Mouse (Mus musculus) gastrocnemius, postnatal 10 days (tissue): ENCODE data around the gene Gm45902. TPM values are rescaled to one million over a fixed set of nuclear protein-coding genes. Genes with fewer than 3 reads are reported as not detected.

Experiments
- DNase-seq: peaks from one replicate; pipeline ENCODE4 v3.0.0; 2021; ENCODE audit warnings: mixed read lengths
- long read RNA-seq, 2 experiments: library from polyadenylated mRNA; stranded (forward); transcript quantifications; one replicate each; pipeline ENCODE4 v2.0.0; 2021
- total RNA-seq, 2 experiments: library from RNA; stranded (reverse); gene quantifications; 2 replicates each; pipeline ENCODE4 v1.2.3; 2021

Gene Gm45902
- 1 to 10 TPM; 1.2 to 1.9 TPM for total RNA-seq
- long read RNA-seq, experiment 1, partial matches to known transcripts = 0 of 3 reads
- long read RNA-seq, experiment 1, other reads (novel, unspliced or antisense) = 1 of 3 reads
- long read RNA-seq, experiment 2, full-length matches to known transcripts = 2 of 2 reads
- long read RNA-seq, experiment 2, partial matches to known transcripts = 0 of 2 reads
- long read RNA-seq, experiment 2, other reads (novel, unspliced or antisense) = 0 of 2 reads

GRCm38 (mm10) chr2:3512552-3513454 is at the start of gene Gm45902, which contains the start of the genes Hspa14 and Cdnf:
TSS of gene Gm45902 (minus strand) at chr2:3512790.
TSS of gene Hspa14 (minus strand) at chr2:3512814.
TSS of gene Cdnf (plus strand) at chr2:3513030.
- peak; percentile 85 for DNase-seq

GRCm38 (mm10) chr2:3546588-3546987 is 34.0 kb upstream of the Gm45902 start:
- DNase-seq = peak; percentile 43

- no peak for DNase-seq
Observed at GRCm38 (mm10) chr2:3546055-3546454, 33.5 kb upstream of the Gm45902 start.

- DNase-seq = no peak
Observed at GRCm38 (mm10) chr2:3541307-3542079, 28.9 kb upstream of the Gm45902 start.

GRCm38 (mm10) chr2:3526288-3526687 is 13.7 kb upstream of the Gm45902 start:
- DNase-seq = no peak

DNA sequence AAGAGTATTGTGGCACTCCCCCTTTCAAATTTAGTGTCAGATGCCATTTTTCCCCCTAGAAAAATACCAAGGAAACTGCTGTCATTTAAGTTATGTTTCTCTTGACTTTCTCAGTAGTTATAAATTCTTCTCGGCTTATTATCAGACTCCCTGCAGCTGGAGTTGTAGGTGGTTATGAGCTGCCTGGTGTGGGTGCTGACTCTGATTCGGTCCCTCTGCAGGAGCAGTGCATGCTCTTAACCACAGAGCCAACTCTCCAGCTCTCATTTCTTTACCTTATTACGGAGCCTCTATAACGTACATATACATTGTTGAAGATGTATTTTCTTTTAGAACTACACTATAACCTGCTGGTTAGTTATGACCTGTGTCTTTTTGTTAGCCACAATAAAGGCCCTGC is 10.0 kb upstream of the Gm45902 start:
- DNase-seq = no peak

DNA sequence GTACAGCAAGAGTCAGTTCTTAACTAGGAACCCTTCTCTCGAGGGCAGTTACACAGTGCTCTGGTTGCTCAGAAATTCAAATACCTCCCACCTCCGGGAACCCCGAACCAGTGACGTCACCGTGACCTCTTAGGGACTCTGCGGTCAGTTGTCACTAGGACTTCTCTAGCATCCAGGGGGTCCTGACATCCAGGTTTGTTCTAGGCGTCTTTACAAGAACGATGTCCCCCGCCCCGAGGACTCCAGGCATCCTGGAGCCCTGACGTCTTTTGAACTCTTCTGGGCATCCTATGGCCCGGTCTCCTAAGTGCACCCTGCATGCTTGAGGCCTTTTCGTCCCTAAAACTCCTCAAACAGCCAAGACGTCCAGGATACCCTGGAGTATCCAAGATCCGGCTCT is 514 bp downstream of the Gm45902 start:
- DNase-seq = no peak

DNA sequence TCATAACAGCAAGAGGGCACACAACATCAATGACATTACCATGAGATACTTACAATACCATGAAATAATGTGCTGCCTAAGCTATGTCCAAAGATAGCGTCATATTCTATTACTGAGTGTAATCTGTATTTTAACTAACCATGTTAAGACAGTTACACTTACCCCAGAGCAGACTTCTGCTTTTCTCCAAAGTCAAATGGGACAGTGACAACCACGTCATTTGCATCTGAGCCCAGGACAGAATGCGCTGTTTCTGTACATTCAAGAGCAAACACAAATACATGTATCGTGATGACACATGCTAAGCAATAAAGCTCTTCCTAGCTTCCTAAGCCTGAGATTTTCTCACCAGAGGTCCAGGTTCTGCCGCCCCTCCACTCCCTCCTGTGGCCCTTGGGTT is 11.7 kb downstream of the Gm45902 start:
- DNase-seq = no peak

DNA sequence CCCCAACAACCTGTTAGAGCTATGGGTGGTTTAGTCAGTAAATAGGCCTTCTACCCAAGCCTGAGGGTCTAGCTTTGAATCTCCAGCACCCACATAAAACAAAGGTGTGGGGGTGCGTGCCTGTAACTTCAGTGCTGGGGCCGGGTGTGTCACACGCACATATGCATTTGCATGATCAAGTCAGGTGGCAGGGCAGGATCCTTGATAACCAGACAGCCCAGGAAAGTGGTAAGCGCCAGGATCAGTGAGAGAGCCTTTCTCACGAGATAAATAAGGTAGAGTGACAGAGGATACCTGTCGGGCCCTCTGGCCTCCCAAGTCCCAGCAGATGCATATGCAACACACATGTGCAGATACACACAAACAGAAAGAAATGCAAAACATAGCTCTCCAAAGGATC is 13.0 kb downstream of the Gm45902 start:
- no peak for DNase-seq

- no peak for DNase-seq
Observed at GRCm38 (mm10) chr2:3493833-3494409, 18.7 kb downstream of the Gm45902 start.

DNA sequence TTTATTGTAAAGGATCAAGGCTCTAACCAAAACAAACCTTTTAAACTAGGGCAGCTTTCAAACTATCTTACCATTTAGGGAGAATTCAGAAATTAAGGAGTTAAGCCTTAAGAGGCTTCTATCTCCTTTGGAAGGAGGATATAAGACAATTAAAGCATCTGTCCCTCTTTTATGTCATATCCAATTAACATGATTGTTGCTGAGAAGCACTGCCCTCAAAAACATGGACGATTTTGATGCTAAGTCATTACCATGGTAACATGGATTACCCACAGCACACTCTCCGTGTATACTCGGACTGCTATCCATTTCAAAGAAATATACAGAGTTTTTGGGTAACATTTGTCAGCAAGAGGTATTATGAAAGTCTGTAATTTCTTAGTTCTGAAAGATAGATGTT is 22.8 kb downstream of the Gm45902 start:
- no peak for DNase-seq

DNA sequence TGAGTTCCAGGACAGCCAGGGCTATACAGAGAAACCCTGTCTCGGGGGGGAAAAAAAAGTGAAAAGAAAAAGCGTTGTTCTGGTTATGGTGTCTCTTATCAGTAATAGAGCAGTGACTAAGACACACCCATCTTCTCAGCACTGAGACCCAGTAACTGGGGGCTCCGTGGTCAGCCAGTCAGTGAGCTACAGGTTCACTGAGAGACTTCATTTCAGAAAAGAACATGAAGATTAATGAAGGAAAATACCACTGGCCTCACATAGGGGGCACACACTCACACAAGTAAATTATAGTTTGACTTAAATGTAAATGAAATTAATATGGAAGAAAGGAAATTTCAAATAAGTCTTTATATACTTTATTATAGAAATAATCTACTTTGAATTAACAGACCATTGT is 32.4 kb downstream of the Gm45902 start:
- no peak for DNase-seq

- DNase-seq = no peak
Observed at GRCm38 (mm10) chr2:3475746-3476251, 36.8 kb downstream of the Gm45902 start.

GRCm38 (mm10) chr2:3474861-3475283 is 37.7 kb downstream of the Gm45902 start, which contains the start of gene Suv39h2:
TSS of gene Suv39h2 (minus strand) at chr2:3475031.
- peak; percentile 98 for DNase-seq

DNA sequence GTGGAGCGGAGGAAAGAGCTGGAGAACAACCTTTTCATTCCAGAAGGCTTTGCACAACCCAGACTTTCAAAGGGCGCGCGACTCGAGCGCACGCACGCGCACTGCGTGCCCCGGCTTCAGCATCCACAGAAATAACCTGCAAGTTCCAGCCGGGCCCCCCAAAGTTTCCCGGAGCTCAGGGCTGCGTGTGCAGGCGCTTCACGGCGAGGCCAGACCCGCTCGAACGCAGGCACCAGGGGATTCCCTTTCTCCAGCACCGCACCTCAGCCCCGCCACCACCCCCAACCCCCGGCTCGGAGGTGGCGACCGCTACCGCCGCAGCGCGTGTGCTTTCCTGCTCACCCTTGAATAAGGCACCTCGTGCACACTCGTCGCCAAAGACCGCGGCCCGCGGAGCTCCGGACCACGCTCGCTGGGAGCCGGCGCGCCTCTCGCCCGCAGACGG is 38.2 kb downstream of the Gm45902 start:
- DNase-seq = peak; percentile 54

- DNase-seq = no peak
Observed at GRCm38 (mm10) chr2:3473891-3474290, 38.7 kb downstream of the Gm45902 start.

DNA sequence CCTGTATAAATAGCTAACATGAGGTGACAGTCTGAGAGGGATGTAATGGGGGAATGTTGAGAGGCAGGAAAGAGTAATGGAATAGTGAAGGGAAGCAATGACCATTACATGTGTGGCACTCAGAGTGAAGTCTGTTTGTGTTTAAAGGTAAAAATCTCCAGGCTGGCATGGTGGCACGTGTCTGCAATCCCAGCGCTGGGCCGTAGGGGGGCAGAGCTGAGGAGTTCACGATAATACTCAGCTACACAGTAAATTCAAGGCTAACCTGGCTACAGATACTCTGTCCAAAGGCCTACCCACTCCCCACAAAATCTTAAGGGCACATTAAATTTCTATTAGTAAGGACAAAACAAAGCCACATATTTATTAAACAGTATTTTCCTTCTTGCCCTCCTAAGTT is 56.0 kb downstream of the Gm45902 start:
- no peak for DNase-seq
